Mouse (Mus musculus) ES-E14 (cell line): Measurements from ENCODE around the gene Cygb.

ENCODE experiments used
- MAFK ChIP-seq: IDR thresholded peaks from 2 replicates; pipeline ENCODE4 v1.6.1; 2014; ENCODE audit warnings: mild to moderate bottlenecking, low read depth, low read length, inconsistent platforms; ENCODE audit not compliant: insufficient read depth
- ZC3H11A ChIP-seq: IDR thresholded peaks from 2 replicates; pipeline ENCODE4 v1.6.1; 2012; ENCODE audit warnings: low read depth, mild to moderate bottlenecking, inconsistent platforms, low read length, borderline replicate concordance
- ZNF384 ChIP-seq: IDR thresholded peaks from 2 replicates; pipeline ENCODE4 v1.6.1; 2012; ENCODE audit warnings: low read depth, low read length, inconsistent platforms

- TF ChIP-seq ZC3H11A (no peak), ZNF384 (no peak), MAFK (no peak)
Measured at GRCm38 (mm10) chr11:116598193-116598592, 55.9 kb downstream of the Cygb start.
